Mouse (Mus musculus) ES-E14 (cell line): ENCODE results near the gene Pou2f3. TPM values are rescaled to one million over a fixed set of nuclear protein-coding genes. Genes with fewer than 3 reads are reported as not detected.

Source experiments
- DNase-seq: peaks from one replicate; pipeline ENCODE4 v3.0.0-alpha.2; 2013; ENCODE audit warnings: low read depth, low spot score
- H3K27ac ChIP-seq: 2 replicates; pipeline ENCODE4 v1.5.1; 2012; ENCODE audit warnings: low read depth, mild to moderate bottlenecking, low read length, moderate library complexity, mixed read lengths; ENCODE audit not compliant: poor library complexity, insufficient read depth, severe bottlenecking
- H3K36me3 ChIP-seq: 2 replicates; pipeline ENCODE4 v1.6.1; 2012; ENCODE audit warnings: mild to moderate bottlenecking, low read length, moderate library complexity, mixed read lengths; ENCODE audit not compliant: control insufficient read depth, poor library complexity, insufficient read depth, severe bottlenecking
- H3K4me1 ChIP-seq, 2 experiments: fragments of 150-350 bp in 1 of 2; sonication (generic) in 1 of 2; 2 replicates each; pipeline ENCODE4 v1.6.1; 2012; ENCODE audit warnings: low read length in 2 of 2, mild to moderate bottlenecking in 1 of 2, mixed read lengths in 1 of 2; ENCODE audit not compliant: control insufficient read depth in 2 of 2, insufficient read depth in 2 of 2, poor library complexity in 1 of 2
- H3K4me3 ChIP-seq, 2 experiments: fragments of 150-350 bp in 1 of 2; sonication (generic) in 1 of 2; 2 replicates each; pipeline ENCODE4 v1.5.1; 2012; ENCODE audit warnings: low read length in 2 of 2, low read depth in 1 of 2, mild to moderate bottlenecking in 1 of 2, mixed read lengths in 1 of 2; ENCODE audit not compliant: insufficient read depth in 1 of 2, poor library complexity in 1 of 2, severe bottlenecking in 1 of 2
- H3K9ac ChIP-seq: 2 replicates; pipeline ENCODE4 v1.6.1; 2012; ENCODE audit warnings: low read depth, mild to moderate bottlenecking, low read length, mixed read lengths; ENCODE audit not compliant: poor library complexity, insufficient read depth, severe bottlenecking
- H3K9me3 ChIP-seq: fragments of 150-350 bp; sonication (generic); 2 replicates; pipeline ENCODE4 v1.6.1; 2012; ENCODE audit warnings: low read depth, mild to moderate bottlenecking, low read length; ENCODE audit not compliant: control insufficient read depth, insufficient read depth
- CHD2 ChIP-seq: IDR thresholded peaks from 2 replicates; pipeline ENCODE4 v1.6.1; 2014; ENCODE audit warnings: mild to moderate bottlenecking, low read depth, low read length, inconsistent platforms
- HCFC1 ChIP-seq: IDR thresholded peaks from 2 replicates; pipeline ENCODE4 v1.6.1; 2012; ENCODE audit warnings: low read length, inconsistent platforms, borderline replicate concordance; ENCODE audit not compliant: insufficient read depth
- MAFK ChIP-seq: IDR thresholded peaks from 2 replicates; pipeline ENCODE4 v1.6.1; 2014; ENCODE audit warnings: mild to moderate bottlenecking, low read depth, low read length, inconsistent platforms; ENCODE audit not compliant: insufficient read depth
- ZC3H11A ChIP-seq: IDR thresholded peaks from 2 replicates; pipeline ENCODE4 v1.6.1; 2012; ENCODE audit warnings: low read depth, mild to moderate bottlenecking, inconsistent platforms, low read length, borderline replicate concordance
- ZNF384 ChIP-seq: IDR thresholded peaks from 2 replicates; pipeline ENCODE4 v1.6.1; 2012; ENCODE audit warnings: low read depth, low read length, inconsistent platforms
- in situ Hi-C, 2 experiments: fragments of 600-800 bp; cut with MboI; formaldehyde crosslinking; loops; one replicate each; pipeline ENCODE4 v1.15.1; 2025; ENCODE audit warnings: low sequenced_read_pairs in 2 of 2, inconsistent platforms in 1 of 2; ENCODE audit not compliant: unreplicated experiment in 2 of 2
- total RNA-seq: library from RNA; depleted of rRNA; stranded (reverse); fragments of 300-350 nt; gene quantifications from 2 replicates; pipeline ENCODE4 v1.2.3, GENCODE M21; 2012

The Pou2f3 gene
- total RNA-seq, 1 experiment, result 1.5 TPM

DNA sequence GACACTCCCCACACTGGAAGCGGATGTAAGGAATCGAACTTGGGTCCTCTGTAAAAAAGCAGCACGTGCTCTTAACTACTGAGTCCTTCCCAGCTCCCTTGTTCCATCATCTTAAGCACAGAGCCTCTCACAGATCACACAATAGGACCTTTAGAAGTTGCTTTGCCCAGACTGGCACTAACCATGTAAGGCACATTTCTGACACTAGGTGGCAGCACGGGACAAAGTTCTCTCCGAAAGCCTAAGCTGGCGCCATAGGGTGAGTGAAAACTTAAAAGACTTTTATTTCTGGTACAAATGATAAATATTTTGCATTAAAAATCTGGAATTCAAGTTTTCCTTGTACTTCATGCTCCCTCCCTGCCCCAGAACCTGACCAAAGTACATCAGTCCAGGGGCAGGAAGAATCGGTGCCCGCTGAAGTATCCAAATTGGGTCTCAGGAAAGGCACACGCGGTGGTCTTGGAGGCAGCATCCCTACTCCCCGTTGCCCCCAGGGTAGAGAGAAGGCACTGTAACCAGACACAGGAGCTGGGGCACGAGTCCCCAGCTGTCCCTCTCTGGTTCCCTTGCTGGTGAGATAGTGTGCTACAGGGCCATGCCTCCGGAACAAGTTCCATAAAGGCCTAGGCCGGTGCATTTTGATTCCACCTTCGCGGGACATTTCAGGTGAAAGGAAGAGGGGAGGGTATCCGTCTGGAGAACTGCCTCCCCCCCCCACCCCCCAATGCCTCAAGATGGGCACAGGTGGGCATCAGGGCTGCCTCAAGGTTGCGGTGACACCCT is 11.7 kb upstream of the Pou2f3 start:
- no peaks in the 10 kb centered on the region for H3K9me3 ChIP-seq
- DNase-seq, result peak; percentile 94
- peak overlapping the region; percentile 32 to 47; a peak in 3 of 4 replicates for H3K4me3 ChIP-seq

DNA sequence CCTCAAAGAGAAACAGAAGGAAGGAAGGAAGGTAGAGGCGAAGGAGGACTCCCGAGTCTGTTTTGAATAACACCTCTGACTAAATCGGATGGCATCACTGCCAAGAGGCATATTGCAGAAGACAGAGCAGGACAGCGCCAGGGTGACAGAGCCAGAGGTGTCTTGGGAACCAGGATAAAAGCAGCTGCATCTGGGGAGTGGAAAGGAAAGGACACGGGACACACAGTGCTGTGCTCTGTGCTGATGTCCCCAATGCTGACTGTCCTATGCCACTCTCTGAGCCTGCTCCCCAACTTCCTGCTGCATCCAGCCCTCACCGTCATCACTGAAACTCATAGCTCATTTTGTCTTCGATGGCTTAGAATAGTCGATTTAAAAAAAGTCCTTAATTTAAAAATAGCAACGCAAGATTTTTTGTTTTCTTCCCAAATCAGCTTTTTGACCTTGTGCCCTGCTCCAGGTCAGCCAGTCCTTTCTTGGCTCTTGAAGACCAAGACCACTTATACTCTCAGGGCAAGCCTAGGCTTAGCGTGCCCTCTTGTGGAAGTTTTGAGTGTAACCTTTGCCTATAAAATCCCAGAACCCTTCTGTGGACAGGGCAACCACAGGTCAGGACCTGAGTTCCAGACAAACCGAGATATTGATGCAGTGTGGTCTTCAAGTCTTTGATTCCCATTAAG is 742 bp upstream of the Pou2f3 start:
- H3K9me3 ChIP-seq, result no peaks in the 10 kb centered on the region
- TF ChIP-seq MAFK, result no peak
- no peak for TF ChIP-seq HCFC1
- peak; percentile 94 for TF ChIP-seq ZC3H11A
- H3K4me3 ChIP-seq, result no peak overlapping the region
- DNase-seq, result peak; percentile 69
- no peak overlapping the region for H3K27ac ChIP-seq
- no peaks in the 10 kb centered on the region for H3K36me3 ChIP-seq
- in situ Hi-C loops, result loop anchor here in 1 of 2 experiments (5.0 to 10.0 kb wide), 2 partner anchors 69 to 206 kb away; no protein-coding TSS in a partner anchor
- no peak overlapping the region for H3K9ac ChIP-seq
- peaks cover 3 to 11% of the 10 kb centered on the region in 2 experiments; a peak in 3 of 4 replicates for H3K4me1 ChIP-seq

More for the DNA sequence above, 11.7 kb upstream of the Pou2f3 start:
- in situ Hi-C loops, result no loop called here
- H3K36me3 ChIP-seq, result no peaks in the 10 kb centered on the region
- H3K4me1 ChIP-seq, result peaks cover 0 to 9% of the 10 kb centered on the region in 2 experiments; a peak in 1 of 4 replicates
- no peak overlapping the region for H3K27ac ChIP-seq
- TF ChIP-seq HCFC1 (no peak), CHD2 (no peak), MAFK (no peak), ZNF384 (no peak), ZC3H11A (peak; percentile 2; the same call in 1 of the 2 replicates)
- H3K9ac ChIP-seq, result peak overlapping the region; percentile 73

DNA sequence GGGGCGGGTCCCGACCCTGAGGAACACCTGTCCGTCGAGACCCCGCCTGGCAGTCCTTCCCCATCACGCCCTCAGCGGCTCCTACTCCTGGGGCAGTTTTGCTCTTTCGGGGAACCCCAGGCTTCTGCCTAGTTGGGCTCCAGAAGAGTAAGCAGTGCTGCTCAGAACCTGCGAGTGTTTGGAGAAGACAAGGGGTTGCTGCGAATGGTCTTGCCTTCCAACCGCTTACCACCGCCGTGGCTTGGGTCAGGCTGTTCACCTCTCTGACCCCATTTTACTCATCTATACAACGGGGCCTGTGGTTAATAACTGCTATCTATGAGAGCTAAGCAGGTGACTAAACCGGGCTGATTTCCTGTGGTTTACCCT is 4.2 kb downstream of the Pou2f3 start:
- no peak overlapping the region for H3K9ac ChIP-seq
- H3K36me3 ChIP-seq, result no peaks in the 10 kb centered on the region
- TF ChIP-seq ZC3H11A (no peak), MAFK (no peak), HCFC1 (no peak), ZNF384 (no peak), CHD2 (no peak)
- peaks cover 3 to 14% of the 10 kb centered on the region in 2 experiments; a peak in 3 of 4 replicates for H3K4me1 ChIP-seq
- no peak for DNase-seq
- in situ Hi-C loops, result loop anchor here in 1 of 2 experiments (10.0 kb wide), 1 partner anchor 61 kb away; no protein-coding TSS in a partner anchor
- H3K27ac ChIP-seq, result no peak overlapping the region
- H3K9me3 ChIP-seq, result no peaks in the 10 kb centered on the region
- peak overlapping the region; percentile 60 to 61 for H3K4me3 ChIP-seq

DNA sequence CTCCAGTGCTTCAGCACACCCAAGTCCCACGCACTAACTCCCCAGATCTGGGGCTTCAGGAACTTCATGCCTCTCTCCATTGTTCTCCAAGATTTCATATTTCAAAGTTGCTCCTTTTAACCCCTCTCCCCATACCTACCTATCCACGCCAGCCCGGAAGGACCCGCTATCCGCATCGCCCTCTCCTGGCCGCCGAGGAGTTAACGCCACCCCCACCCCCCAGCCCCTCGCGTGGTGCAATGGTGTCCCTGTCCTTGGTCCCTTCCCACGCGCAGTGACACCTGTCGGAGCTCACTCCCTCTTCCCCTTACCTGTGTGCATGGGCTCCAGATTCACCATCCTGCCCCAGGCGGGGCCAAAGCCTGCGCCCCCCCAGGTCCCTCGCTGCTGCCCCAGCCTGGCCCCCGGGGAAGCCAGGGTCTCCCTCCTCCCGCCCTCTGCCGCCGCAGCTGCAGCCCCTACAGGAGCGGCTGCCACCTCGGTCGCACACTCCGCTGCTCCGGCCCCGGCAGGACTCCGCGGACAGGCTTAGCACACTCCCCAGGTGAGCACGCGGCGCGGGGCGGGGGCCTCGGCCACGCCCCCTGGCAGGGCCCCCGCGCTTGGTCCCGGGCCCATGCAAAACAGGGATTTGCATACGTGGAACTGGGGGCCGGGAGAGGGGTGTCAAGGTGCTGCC is 4.7 kb downstream of the Pou2f3 start:
- Histone ChIP-seq H3K9me3 (no peaks in the 10 kb centered on the region), H3K4me3 (peak overlapping the region; percentile 60 to 61), H3K9ac (no peak overlapping the region), H3K4me1 (peaks cover 3 to 11% of the 10 kb centered on the region in 2 experiments; a peak in 3 of 4 replicates), H3K36me3 (no peaks in the 10 kb centered on the region), H3K27ac (no peak overlapping the region)
- in situ Hi-C loops, result loop anchor here in 1 of 2 experiments (10.0 kb wide), 1 partner anchor 61 kb away; no protein-coding TSS in a partner anchor
- no peak for DNase-seq
- TF ChIP-seq HCFC1 (no peak), CHD2 (no peak), ZNF384 (no peak), ZC3H11A (no peak), MAFK (no peak)
